Mouse (Mus musculus): ENCODE data around the gene Adgrg1.

Gene Adgrg1

DNA sequence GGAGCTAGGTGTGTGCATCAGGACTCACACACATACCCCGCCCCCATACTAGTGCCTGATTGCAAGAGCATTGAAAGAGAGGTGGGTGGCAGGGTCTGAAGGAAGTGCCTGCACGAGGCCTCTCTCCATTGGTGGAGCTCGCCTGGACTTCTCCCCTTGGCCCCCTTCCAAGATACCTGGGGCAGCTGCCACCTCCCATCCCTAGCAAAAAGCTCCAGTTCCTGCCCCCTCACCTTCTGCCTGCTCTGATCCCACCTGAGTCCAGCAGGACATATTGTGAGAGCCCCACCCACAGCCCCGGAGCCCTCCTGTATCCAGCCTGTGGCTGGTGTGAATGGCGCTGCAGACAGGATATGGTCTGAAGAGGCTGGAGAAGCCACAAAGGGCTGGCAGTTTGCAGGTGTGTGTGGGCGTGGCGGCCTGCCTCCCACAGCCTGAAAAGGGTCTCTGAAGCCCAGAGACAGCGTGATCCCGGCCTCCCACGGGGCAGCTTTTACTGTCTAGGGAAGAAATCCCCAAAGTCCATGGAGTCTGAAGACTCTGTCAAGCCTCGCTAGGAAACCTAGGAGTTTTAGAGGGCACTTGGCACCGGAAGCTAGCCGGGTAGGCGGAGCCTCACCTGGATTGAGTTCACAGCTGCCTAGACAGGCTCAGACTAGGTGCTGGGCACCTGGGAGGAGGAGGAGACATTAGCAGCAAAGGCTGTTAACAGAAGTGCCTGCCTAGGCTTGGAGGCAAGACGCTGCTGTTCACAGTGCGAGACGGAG lies 2.3 kb downstream of the Adgrg1 start:
- no peak for DNase-seq (ENCODE audit: low spot score in 2 of 2)

DNA sequence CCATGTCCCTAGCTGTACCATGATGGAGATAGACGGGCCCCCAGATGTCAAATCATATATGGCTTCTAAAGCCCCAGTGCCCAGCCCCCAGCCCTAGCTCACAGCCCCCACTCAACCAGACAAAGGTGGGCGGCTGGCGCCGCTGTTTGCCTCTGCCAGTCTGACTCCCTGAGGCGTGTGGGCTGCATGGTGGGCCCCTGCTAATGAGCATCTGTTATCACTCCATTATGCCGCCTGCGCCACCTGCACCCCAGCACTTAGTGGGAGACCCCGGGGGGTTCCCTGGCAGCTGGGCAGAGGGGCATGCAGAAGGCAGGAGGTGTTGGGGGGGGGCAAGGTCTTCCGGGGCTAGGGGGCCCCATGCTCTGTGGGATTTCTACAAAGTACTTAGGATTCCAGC lies 3.6 kb downstream of the Adgrg1 start:
- DNase-seq (ENCODE audit: low spot score in 2 of 2) = no peak

DNA sequence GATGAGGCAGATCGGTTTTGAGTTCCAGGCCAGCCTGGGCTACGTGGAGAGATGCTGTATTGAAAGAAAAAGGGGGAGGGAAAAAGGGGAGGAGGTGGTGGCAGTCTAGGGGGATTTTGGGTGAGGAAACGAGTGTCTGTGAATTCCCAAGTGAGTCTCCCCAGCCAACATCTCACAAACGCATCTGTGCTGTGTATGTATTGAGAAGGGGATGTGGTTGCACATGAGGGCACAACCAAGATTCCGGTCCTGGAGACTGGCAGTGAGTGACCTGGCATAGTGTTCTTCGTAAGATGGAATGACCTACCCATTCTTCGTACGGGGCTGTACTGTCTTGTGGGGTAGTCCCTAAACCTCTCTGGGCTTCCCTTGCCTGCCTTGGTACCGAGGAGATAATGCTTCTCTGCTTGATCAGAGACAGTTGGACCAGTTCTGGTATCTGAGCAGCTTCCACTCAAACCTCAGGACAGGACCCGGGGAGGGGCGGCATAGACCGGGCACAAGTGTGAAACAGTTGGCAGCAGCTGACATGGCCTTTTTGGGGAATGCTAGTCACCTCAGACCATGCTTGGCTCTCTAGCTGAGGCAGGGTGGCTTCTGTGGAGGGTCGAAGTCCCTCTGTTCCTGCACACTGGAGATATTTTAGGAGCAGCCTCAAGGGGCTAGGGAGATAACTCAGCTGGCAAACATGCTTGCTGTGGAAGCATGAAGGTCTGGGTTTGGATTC lies 4.2 kb downstream of the Adgrg1 start:
- DNase-seq (ENCODE audit: low spot score in 2 of 2) = no peak

GRCm38 (mm10) chr8:94980176-94980575 lies 5.6 kb downstream of the Adgrg1 start:
- no peak for DNase-seq (ENCODE audit: low spot score in 2 of 2)

DNA sequence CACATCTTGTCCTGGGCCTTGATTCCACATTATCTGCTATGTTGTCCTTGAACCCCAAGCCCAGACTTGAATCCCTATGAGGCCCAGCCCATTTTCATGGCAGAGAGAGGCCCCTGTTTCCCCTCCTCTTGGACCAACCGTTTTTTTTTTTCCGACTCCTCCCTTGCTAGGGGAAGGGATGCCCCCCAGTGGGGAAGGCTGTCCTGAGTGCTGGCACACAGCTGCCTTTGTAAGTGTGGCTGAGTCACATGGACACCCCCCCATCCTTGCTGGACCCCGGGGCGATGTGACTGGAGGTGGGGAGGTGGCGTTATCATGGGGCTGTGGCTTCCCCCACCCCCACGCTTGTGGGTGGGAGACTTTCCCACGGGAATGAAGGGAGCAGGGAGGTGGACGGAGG lies 6.4 kb downstream of the Adgrg1 start:
- no peak for DNase-seq (ENCODE audit: low spot score in 2 of 2)

DNA sequence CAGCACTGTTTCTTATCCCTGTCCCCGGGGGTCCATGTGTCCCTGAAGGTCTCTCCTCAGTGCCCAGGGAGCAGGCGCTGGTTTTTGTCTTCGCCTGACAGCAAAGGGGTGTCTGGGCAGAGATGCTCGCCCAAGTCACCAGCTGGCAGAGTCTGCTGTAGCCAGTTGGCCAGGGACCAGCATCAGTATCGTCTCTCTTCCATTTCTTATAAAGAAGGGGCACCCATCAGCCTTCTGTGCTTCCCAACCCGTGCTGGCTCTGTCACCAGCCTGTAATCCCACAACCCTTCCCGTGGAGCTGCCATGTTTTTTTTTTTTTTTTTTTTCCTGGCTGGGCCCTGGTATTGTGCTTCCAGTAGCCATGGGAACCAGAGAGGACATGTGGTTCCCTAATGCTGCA lies 7.3 kb downstream of the Adgrg1 start:
- DNase-seq (ENCODE audit: low spot score in 2 of 2) = no peak

- DNase-seq (ENCODE audit: low spot score in 2 of 2) = no peak
Observed at GRCm38 (mm10) chr8:94983146-94983545, 8.6 kb downstream of the Adgrg1 start.

DNA sequence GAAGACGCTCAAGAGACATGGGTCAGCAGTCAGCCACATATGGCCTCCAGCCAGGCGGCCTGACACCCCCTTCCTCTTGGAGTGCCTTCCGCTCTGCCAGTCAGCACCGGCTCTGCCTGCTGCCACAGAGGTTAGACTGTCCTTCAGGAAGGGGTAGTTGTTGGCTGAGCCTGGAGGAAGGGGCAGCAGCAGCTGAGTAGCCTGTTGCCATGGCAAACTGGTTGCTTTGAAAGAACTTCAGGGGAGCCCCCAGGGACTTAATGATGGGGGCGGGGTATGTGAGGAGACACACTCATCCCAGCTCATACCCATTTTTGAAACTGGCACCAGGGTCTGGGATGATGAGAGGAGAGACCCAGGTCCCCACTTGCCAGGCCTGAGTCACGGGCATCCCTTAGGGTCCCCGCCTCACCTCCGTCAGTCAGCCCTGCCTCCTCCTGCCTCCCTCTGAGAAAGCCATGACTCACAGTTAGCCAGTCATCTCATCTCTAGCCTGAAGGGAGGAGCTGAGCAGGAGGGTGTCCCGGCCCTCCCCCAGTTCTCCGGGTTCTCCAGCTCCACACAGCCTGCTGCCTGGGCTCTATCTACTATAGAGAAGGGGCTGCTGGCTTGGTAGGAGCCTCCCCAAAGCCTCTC lies 9.4 kb downstream of the Adgrg1 start:
- no peak for DNase-seq (ENCODE audit: low spot score in 2 of 2)

- no peak for DNase-seq (ENCODE audit: low spot score in 2 of 2)
Observed at GRCm38 (mm10) chr8:94985023-94985422, 10.5 kb downstream of the Adgrg1 start.

DNA sequence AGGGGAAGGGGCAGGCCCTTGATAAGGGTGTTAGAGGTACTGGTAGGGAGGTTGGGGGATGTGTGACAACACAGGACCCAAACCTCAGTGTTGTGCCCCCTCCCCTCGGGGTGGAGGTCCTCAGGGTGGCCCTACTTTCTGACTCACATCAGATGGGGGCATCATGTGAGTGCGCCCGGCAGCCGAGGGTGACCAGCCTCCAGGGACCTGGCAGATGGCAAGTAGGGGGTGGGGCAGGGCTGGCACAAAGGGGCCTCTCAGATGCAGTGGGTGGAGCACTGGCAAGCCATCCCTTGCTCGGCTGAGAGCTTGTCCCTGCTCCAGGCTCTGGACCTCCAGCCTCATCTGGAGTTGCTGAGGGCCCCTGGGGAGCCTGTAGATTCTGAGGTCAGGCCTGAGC lies 12.1 kb downstream of the Adgrg1 start:
- peak in 1 of 2 experiments; percentile 58 for DNase-seq (ENCODE audit: low spot score in 2 of 2)

DNA sequence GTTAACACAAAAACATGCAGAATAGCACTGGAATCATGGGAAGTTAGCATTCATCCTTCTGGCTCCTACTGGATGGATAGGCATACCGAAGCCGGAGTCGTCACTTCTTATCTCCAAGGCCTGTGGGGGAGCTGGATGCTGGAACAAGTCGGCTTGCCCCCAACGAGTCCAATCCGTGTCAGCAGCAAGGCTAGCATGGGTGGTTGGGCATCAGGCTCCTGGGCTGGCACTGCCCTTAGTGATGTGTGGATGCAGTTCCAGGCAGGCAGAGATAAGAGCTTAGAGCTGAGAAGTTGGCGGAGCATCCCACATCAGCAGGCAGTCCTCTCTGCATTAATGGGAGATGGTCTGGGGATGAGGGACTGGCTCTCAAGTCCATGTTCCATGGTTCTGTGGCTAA lies 13.0 kb downstream of the Adgrg1 start:
- no peak for DNase-seq (ENCODE audit: low spot score in 2 of 2)

- DNase-seq (ENCODE audit: low spot score in 2 of 2) = no peak
Observed at GRCm38 (mm10) chr8:94988619-94989018, 14.1 kb downstream of the Adgrg1 start.

DNA sequence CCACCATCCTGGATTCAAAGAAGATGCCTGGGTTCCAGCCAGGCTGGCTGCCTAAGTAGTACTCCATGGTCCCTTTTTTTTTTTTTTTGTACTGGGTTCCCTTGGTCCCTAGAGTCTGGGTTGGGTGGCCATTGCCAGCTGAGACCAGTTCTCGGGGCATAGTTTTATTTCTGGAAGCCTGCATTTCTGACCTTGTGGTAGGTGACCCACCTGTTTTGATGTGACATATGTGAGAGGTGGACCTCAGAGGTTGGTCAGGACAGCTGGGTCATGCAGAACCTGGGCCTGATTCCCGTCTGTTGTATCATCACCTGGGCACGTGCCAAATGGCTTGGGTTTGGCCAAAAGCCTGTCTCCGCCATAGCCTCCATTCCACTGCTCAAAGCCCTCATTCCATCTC lies 15.2 kb downstream of the Adgrg1 start:
- no peak for DNase-seq (ENCODE audit: low spot score in 2 of 2)

GRCm38 (mm10) chr8:94990598-94991453 lies 16.3 kb downstream of the Adgrg1 start:
- no peak for DNase-seq (ENCODE audit: low spot score in 2 of 2)

DNA sequence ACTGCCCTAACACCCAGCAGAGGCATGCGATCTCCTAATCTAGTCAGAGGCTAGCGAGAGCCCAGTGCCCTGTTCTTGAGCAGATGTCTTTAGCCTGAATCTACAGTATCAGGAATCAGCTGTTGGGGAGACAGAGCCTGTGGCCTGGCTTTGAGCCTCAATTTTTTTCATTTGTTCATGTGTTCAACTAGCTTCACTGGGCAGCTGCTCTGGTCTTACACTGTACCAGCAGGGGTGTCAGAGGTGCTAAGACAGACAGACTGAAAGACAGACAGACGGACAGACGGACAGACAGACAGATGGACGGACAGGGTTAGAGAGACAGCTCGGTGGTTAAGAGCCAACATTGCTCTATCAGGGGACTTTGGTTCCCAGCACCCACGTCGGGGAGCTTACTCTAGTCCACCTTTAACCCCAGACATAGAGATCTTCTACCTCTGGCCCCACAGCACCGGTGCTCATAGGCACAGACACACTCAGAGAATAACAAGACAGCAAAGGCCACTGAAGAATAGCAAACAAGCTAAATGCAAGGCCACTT lies 17.0 kb downstream of the Adgrg1 start:
- DNase-seq (ENCODE audit: low spot score in 2 of 2) = no peak

DNA sequence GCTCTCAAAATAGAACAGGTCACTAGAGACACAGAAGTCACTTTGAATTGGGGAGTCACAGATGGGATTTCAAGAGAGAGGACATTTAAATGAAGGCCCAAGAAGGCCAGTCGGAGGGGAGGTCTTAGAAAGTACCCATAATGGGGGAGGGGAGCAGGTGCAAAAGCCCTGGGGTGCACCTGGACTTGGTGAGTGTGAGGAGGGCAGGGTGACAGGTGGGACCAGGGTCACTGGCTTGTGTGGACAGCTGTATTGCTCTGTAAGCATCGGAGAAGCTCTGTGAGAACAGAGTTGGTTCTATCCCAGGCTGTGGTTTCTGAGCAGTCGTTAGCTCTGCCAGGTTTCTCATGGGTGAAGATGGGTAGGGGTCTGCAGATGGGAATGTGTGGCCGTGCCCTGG lies 17.5 kb downstream of the Adgrg1 start:
- no peak for DNase-seq (ENCODE audit: low spot score in 2 of 2)

DNA sequence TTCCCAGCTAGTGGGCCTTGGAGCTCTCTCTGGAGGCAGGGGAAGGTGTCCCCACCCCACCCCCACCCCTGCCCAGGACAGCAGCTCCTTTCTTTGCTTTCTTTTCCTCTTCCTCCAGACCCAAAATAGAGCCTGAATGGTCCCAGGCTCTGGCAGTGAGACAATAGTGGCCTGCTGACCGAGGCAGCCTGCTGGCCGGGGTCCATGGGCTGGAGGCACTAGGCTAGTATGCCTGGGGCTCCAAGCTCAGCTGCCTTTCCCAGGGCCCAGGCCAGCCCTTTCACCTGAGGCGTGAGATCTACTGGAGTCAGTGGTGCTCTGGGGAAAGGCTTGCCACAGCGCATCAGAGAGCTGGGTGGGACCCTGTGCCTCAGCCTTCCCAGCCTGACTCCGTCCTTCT lies 18.0 kb downstream of the Adgrg1 start:
- DNase-seq (ENCODE audit: low spot score in 2 of 2) = no peak

DNA sequence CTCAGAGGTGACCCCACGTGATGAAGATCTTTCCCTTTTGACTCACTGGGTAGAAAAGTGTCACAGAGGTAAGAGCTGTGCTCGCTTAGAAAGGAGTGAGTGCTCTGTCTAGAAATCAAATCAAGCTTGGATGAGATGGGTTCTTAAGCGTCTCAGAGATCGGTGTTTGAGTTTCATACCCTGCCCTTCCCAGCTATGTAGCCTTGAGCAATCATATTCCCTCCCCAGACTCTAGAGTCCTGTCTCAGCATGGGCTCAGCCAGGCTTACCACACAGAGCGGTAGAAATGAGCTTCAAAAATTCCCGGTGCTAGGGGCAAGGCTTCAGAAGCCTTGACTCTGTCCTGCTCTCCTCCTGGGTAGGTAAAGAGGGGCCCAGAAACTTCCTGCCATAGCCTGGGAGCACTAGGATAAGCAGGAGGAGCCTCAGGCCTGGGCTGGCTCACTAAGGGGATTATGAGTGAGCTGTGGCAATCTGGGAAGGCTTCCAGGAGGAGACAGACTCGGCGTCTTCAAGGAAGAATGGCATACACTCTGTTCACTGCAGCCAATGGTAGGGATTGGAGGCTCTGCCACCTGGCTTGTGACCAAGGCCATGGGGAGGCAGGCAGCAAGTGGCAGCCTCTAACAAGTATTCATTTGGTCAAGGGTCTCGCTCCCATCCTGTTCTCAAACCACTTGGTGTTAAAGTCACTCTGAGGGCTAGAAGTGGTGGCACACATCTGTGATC lies 18.6 kb downstream of the Adgrg1 start:
- no peak for DNase-seq (ENCODE audit: low spot score in 2 of 2)

DNA sequence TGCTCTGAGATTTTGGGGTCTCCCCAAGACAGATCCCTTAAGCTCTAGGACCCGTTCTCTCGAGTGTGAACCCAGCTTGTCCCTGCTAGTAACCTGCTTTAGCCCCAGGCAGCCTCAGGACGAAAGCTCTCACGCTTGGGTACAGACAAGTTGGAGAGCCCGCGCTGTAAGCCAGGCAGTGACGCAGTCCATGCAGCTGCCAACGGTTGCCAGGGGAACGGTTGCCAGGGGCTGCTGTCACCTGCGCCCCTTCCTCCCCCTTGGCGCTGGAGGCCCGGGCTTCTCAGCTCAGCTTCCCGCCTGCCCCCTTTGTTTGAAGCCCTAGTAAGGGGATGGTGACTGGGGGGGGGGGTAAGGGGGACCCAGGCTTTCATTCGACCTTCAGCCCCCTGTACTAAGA lies 19.5 kb downstream of the Adgrg1 start:
- no peak for DNase-seq (ENCODE audit: low spot score in 2 of 2)

- DNase-seq (ENCODE audit: low spot score in 2 of 2) = no peak
Observed at GRCm38 (mm10) chr8:94994510-94994909, 20.0 kb downstream of the Adgrg1 start.

DNA sequence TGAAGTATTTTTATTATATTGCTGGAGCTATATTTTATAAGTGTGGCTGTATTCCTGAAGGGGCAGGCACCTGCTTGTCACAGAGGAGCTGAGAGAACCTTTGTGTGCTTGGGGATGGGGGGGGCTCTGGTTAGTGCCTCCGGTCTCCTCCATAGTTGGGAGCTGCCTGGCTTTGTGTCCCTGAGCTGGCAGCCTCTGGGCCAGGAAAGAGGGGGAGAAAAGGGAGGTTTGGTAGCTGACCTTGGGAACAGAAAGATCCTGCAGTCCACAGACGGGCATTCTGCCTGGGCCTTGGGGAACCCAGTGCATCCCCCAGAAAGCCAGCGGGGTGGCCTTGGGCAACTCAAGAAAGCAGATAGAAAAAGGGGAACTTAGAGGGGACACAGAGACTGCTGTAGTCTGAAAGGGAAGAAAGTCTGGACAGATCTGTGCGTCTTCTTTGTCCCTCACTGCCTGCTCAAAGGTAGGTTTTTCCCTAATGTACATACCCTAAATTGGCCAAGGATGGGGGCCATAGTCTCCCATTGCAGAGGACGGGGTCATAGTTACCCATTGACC lies 20.9 kb downstream of the Adgrg1 start:
- DNase-seq (ENCODE audit: low spot score in 2 of 2) = no peak
